Mouse (Mus musculus): ENCODE data around the gene Plxdc1.
A peak's percentile ranks its signal among the peaks of the same experiment; 100 is the strongest.
"Not testable (repeated sequence)": the region's sequence is repeated elsewhere in the genome, so short reads cannot be mapped to it uniquely, and the experiment has no call there.

Plxdc1 gene

DNA sequence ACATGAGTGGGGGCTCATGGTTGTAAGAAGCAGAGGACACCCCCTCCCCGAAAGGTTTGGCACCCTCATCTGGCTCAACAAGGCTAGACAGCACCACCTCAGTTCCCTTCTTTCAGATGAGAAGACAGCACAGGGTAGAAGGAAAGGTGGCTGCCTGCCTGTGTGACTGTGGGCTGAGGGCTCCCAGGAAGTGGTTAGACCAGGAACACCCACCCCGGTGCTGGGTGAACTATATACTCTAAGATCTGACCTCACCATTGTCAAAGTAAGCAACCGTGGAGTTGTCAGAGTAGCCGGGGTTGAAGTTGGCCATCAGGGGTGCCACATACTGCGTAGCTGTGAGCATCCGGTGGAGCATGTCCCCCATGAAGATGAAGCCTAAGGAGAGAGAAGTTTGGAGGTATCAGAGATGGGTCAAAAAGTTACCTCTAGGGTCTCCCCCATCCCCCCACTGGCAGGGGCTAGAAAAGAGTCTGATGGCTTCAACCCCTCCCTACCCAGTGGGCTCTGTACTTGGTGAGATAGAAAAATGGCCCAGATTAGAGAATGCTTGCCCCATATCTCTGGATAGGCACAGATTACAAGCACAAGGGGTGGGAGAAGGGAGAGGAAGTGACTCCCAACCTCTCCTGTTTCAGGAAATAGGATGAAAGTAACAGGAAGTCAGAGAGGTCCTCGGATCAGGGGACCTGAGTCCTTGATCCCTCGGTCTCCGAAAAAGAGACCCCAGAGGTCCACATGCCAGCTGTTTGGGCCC is 30.9 kb downstream of the Plxdc1 start:
- no peak for ATAC-seq (ENCODE audit: low TSS enrichment)

DNA sequence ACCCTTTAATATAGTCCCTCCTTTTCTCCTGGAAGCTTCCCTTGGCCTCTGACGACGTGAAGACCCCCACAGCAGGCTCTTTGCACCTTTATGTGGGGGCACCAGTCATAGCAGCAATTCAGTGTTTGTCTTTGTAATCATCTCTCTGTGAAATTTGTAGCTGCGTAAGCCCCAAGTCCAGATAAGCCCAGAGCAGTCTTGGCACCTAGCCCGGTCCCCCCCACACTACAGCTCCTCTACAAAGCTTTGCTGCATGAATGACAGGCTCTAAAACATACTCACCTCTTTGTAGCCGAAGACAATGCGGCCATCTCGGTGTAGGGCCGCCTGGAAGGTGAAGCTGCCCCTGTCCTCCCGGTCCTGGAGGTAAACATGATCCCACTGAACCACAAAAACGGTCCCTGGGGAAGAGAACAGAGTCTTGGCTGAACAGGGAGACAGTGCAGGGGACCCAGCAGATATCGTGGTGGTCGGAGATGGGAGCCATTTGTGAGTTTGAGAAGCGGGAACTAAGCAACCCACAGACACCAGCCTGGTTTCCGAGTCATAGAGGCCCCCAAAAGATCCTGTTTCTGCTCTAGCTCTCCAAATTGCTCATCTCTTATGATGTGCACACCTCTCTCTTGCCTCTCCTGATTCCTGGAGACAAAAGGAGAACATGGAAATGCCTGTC is 31.6 kb downstream of the Plxdc1 start:
- ATAC-seq (ENCODE audit: low TSS enrichment): no peak

DNA sequence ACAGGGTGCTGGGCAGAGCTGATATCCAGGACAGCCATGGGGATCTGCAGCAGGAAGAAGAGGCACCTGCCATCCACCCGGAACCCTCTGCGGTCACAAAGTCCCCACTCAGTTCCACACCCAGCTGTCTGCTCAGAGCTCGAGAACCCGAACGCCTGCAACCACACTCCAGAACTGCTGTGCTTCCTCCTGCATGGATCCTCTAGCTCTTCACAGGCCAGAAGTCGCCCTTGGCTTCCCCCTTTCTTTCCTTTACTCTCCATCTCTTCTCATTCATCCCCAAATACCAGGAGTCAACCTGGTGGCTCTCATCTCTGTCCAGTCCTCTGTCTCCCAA is 32.3 kb downstream of the Plxdc1 start:
- ATAC-seq (ENCODE audit: low TSS enrichment): no peak

DNA sequence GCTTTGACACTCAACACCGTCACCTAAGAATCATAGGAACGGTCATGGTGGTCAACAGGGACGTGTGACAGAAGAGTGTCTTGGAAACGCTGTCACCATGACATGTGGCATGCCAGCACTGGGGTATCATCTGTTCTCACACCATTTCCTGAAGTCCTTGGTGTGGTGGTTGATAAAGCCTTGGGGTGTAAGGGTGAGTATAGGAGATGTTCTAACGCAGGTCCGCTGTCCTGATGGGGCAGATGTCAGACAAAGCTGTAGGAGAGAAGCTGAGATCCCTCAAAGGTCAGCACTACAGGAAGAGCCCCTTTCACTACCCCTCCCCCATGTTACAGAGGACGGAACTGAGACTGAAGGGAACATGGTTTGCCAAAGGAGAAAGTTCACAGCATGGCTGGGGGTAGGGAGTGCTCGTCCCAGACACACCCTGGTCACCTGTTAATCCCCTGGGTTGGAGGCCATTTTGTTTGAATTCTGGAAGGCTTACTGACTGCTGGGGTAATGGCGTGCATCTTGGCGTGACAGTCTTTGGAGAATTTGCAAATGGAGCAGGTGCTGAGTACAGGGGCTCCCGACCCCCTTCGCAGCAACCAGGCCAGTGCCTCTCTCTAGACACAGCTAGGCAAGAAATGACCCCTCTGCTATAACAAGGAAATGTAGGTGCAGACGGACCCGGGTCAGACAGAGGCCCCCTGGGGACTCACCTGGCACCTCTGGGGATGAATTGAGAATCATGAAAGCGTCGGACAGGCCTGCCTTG is 32.9 kb downstream of the Plxdc1 start:
- no peak for ATAC-seq (ENCODE audit: low TSS enrichment)

DNA sequence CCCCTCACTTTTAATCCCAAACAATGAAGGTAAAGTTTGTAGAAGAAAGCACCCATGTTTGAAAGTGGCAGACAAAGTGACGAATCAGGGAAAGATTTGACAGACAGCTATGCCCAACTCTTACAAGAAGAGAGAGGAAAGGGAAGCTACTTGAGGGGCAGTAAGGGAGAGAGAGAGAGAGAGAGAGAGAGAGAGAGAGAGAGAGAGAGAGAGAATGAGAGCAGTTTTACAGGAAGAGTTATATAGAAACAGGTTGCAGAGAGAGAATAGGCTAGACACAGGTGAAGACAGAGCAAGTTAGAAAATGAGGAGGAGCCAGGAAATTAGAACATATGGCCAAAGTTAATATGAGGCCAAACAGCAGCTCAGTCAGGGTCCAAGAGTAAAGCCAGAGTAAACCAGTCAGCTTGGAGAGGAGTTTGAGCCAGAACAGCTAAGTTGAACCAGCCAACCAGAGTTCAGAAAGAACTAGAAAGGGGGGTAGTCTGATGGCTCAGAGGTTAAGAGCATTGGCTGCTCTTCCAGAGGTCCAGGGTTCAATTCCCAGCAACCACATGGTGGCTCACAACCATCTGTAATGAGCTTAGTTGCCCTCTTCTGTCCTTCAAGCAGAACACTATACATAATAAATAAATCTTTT is 33.8 kb downstream of the Plxdc1 start:
- no peak for ATAC-seq (ENCODE audit: low TSS enrichment)

DNA sequence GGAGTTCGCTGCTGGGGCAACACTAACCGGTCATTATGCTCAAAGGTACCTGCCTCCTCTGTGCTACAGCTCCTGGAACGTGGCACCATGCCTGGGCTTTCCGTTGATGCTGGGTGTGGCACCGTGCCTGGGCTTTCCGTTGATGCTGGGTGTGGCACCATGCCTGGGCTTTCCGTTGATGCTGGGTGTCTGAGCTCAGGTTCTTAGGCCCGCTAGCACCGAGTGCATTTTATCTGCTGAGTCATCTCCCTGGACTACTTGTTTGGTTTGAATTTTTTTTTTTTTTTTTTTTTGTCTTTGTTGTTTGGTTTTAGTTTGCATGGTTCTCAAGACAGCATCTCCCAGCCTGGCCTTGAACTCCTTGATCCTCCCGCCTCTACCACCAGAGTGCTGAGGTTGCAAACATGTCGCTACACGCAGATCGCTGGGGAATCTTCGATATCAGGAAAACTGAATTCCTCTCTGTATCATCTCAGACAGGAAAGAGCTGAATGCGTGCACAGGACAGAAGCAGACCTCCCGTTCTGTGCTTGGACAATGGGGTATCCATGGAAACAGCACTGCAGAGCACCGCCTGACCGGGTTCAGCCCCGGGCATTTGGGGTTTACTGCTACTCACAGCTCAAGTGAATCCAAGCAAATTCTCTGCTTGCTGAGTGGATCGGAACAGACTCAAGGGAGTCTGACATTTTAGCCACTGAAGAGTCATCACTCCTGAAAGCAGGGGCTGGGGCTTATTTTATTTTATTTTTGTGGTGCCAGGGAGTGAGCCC is 36.4 kb downstream of the Plxdc1 start:
- ATAC-seq (ENCODE audit: low TSS enrichment): no peak

DNA sequence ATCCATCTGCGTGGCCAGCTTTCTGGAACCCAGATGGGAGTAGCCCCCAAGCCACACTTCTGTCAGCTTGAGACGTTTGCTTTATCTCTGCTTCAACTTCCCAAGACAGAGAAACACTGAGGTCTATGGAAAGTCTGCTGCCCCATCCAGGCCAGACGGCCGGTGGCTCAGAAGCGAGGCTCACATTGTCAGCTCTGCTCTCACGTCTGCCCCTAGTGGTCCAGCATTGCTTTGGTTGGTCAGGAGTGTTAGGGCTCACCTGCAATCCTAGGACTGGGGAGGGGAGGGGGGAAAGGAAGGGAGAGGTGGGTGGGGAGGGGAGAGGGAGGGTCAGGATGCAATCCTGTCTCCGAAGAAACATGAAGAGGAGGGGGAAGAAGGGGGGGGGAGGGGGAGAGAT is 38.8 kb downstream of the Plxdc1 start:
- ATAC-seq (ENCODE audit: low TSS enrichment): no peak

DNA sequence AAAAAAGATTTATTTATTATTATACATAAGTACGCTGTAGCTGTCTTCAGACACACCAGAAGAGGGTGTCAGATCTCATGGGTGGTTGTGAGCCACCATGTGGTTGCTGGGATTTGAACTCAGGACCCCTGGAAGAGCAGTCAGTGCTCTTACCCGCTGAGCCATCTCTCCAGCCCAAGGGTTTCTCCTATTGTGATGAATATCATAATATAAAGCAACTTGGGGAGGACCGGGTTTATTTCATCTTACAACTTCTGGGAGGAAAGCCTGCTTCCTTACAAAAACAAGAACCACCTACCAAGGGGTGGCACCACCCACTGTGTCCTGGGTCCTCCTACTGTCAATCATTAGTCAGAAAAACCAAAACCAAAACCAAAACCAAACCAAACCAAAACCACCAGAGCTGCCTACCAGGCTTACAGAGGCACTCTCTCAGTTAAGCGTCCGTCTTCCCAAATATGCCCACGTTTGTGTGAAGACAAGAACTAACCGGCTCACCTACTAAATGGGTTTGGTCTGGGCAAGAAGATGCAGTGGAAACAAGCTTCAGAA is 40.4 kb downstream of the Plxdc1 start:
- ATAC-seq (ENCODE audit: low TSS enrichment): not testable (repeated sequence)

DNA sequence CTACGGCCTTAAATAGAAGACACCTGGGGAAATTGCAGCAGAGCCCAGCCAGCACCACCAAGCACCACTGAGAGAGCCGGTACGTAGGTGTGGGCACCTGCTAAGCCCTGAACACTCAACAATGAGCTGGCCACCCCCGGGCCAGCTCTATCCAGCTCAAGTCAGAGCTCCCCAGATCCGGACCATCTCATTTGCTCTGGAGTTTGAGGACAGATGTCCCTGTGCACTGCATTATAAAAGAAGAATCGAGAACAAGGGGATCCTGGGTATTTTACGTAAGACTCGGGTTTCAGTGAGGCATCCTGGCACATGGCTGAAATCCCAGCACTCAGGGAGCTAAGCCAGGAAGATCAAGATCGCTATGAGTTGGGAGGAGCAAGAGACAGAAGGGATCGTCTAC is 41.2 kb downstream of the Plxdc1 start:
- peak; percentile 78 for ATAC-seq (ENCODE audit: low TSS enrichment)

DNA sequence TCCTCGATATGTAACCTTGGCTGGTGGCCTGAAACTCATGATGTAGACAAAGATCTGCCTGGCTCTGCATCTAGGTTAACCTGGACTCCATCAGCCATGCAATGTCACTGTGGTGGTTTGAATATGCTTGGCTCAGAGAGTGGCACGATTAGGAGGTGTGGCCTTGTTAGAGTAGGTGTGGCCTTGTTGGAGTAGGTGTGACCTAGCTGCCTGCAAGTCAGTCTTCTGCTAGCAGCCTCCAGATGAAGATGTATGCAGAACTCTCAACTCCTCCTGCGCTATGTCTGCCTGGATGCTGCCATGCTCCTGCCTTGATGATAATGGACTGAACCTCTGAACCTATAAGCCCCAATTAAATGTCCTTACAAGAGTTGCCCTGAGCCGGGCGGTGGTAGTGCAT is 43.0 kb downstream of the Plxdc1 start:
- no peak for ATAC-seq (ENCODE audit: low TSS enrichment)

DNA sequence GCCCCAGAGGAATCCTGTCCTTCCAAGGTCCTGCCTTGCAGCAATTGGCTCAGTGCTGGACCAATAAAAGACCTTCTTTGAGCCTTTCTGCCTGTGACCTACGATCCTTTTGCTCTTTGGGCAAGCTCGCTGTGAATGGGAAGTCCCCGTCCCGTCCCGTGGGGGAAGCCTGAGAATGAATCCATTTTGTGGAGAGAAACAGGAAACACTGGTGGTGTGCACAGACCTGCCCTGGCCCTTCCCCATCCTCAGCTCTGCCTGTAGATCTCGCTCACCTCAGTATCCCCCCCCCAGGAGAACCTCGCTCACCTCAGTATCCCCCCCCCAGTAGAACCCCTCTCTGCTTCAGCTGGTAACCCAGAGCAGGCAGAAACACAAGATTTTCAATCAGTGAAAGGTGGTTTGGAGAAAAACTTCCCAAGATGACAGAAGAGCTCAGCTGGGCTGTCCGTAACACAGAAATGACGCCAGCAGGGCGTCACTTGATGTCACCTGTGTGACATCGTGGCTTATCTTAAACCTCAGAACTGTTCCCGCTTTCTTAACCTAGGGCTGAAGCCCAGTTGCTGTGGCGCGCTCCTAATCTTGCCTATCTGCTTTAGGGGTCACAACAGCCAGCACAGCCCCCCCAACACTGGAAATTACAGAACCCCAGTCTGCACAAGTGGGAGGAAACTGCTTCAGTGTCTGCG is 43.7 kb downstream of the Plxdc1 start:
- ATAC-seq (ENCODE audit: low TSS enrichment): no peak

DNA sequence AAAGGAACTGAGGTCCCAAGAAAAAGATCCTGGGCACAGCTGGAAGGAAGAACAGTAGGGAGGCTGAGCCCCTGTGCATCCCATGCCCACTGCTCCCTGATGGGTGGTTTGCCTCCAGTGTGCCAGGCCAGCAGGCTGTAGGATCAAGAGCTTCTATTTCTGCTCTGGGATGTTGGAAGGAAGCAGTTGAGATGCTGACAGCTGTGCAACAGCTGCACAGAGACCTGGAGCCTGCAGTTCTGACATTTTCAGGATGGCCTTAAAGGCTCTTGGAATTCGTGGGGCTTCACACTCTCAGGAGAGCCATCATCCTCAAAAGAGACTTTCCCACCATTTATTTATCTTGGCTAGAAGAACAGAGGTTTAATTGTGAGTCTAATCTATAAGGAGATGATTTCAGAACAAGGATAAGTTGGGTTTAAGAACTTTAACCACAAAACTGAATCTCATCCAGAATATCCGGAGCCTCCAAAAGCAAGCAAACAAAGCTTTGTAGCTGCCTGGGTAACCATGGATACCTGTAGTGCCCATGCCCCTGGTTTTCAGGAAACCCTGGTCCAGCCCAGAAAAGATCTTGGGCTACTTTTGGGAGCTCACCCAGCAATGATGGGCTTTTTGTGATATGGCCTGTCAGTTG is 48.7 kb downstream of the Plxdc1 start:
- no peak for ATAC-seq (ENCODE audit: low TSS enrichment)

DNA sequence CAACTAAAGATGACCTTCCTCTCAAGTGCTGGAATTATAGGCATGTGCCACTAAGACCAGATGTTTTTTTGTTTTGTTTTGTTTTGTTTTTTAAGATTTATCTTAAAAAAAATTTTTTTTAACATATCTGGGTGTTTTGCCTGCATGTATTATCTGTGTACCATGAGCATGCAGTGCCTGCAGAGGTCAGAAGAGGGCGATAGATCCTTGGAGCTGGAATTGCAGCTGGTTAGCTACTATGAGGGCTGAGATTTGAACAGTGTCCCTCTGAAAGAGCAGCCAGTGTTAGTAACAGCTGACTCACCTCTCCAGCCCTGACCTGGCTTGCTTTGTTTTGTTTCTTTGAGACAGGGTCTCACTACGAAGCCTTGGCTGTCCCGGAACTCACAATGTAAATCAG is 49.5 kb downstream of the Plxdc1 start:
- ATAC-seq (ENCODE audit: low TSS enrichment): no peak

DNA sequence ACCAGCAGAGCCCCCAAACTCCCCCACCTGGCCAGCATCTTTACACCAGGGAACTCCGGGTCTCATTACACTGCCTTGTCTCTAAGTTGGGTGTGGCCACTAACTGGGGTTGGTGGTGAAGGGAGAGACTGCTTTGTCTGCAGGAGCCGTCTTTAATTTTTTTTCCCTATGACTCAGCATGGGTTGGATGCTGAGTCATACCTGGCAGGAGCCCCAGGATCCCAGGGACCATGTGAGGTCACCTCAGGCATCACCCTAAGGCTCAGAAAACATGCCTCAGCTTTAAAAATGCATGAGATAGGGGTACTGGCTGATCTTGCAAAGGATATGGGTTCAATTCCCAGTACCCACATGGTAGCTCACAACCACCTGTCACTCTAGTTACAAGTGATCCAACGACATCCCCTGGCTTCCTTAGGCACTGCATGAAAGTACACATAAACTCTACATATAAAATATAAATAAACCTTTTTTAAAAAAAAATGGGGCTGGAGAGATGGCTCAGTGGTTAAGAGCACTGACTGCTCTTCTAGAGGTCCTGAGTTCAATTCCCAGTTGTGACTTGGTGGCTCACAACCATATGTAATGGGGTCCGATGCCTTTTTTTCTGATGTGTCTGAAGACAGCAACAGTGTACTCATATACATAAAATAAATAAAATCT is 50.2 kb downstream of the Plxdc1 start:
- ATAC-seq (ENCODE audit: low TSS enrichment): 0 out of 2 replicates have a peak, but pooled peaks have one; percentile 31

DNA sequence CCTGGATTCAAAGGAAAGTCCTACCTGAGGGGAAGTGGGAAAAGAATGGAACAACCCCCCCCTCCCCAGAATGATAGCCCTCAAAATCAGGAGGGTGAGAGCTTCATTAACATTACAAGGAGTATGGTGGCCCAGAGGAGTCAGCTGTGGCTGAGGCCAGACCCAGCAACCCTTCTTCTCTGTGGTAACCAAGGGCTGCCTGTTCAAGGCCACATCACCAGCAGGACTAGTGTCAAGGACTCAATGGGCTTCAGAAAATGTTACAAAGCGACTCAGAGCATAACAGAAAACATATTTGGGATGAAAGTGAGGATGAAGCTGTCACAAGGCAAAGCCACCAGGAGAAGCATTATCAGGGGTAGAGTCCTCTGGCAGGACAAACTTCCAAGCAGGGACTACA is 52.7 kb downstream of the Plxdc1 start:
- no peak for ATAC-seq (ENCODE audit: low TSS enrichment)

DNA sequence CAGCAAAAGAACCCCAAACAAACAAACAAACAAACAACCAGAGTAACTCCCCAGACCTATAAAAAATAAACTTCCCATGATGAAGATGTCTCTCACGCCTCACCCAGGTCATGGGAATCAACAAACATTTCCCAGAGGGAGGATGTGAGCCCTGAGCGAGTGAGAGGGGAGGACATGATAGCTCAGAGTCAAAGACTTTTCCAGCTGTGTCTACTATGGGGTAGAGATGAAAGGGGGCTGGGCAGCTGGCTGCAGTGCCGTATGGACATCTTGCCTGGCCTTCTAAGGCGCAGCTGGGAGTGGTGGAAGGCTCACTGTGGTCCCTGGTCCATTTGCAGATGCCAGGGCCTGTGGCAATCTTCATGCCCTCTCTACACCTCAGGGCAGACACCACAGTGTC is 57.3 kb downstream of the Plxdc1 start:
- ATAC-seq (ENCODE audit: low TSS enrichment): no peak

DNA sequence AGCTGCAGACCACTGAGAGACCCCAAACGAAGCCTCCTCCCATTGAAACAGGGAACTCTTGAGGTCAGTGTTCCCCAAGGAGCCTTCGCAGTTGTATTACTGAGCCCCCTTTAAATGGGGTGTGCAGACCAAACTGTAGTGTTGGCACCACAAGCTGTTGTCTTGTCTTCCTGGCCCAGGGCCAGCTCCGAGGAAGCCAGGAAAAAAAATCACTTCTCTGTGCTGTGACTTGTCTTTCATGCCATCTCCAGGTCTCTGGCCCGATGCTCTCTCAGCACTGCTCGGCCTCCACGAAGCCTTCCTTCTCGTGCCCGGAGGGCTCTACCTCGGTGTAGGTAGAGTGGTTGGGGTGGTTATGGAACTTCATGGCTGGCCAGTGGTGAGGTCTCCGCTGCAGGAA is 62.0 kb downstream of the Plxdc1 start:
- ATAC-seq (ENCODE audit: low TSS enrichment): no peak

DNA sequence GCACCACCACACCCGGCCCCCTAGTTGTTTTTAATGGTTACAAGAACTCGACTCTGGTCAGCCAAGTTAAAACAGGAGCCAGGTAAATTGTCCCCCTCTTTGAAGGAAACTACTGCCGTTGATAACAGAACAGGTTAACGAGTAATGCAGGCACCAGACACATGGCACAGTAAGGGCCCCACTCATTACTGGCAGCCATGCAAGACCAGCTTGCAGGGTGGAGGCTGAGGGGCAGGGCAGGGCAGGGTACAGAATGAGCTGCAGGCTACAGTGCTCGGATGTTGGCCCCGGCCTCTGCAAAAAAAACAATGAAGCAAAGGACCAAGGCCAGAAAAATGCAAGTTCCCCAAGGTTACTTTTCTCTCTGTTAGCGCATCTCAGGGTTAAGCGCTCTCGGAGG is 62.6 kb downstream of the Plxdc1 start:
- no peak for ATAC-seq (ENCODE audit: low TSS enrichment)

DNA sequence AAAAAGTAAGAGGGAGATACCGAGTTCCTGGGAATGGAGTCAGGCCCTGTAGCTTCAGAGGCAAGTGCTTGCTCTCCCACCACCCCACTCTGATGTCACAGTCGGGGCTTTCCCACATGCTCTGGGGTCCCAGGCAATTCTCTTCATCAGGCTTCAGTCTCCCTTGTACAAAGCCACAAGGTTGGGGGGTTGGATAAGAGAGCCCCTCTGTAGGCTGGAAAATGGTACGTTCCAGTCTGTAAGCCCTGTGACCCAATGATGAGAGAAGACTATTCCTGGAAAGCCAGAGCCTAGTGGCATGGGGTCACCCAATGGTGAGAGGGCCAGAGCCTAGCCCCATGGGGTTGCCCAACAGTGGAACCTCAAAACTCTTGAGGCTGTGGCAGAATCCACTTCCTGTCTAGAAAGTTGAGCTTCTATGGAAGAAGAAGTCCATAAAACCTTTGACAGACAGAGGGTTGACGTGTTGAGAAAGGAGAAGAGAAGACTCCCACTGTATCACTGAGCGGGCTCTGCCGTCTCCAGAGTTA is 70.2 kb downstream of the Plxdc1 start:
- ATAC-seq (ENCODE audit: low TSS enrichment): no peak

DNA sequence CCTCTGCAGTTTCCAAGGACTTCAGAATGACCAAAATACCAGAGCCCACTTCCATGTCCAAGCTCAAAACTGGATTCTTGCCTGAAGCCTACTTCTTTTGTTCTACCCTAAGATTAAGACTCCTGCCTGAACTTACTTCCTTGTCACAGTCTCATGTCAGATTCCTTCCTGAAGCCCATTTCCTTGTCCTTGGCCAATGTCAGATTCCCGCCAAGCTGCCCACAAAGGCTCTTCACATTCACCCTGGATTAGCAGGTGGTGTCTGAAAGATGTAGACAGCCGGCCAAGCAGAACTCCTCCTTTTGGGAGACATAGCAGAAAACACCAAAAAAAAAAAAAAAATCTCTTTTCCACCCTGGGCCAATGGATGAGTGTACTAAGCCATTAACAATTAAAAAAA is 70.8 kb downstream of the Plxdc1 start:
- no peak for ATAC-seq (ENCODE audit: low TSS enrichment)

Data from frontal cortex, adult (tissue).